Mouse (Mus musculus) limb, embryonic 14.5 days (tissue): ENCODE measurements around the gene Sema3g. TPM values are rescaled to one million over a fixed set of nuclear protein-coding genes. Genes with fewer than 3 reads are reported as not detected.
A peak's percentile ranks its signal among the peaks of the same experiment; 100 is the strongest.

ENCODE experiments used
- ATAC-seq: fragments of 200-750 bp; cut with Nextera tagmentation; 2 replicates; pipeline ENCODE4 v1.8.0; 2017; ENCODE audit warnings: low read depth, moderate number of reproducible peaks, moderate TSS enrichment; ENCODE audit not compliant: low FRiP score
- DNase-seq: peaks from one replicate; pipeline ENCODE4 v3.0.0-alpha.2; 2015; ENCODE audit warnings: low spot score
- H3K27ac ChIP-seq: fragments of 300-500 bp; sonication (generic); replicated peaks from 2 replicates; pipeline ENCODE4 v1.5.1; 2014; ENCODE audit warnings: low read depth, mild to moderate bottlenecking, low read length, moderate library complexity, mixed read lengths
- H3K27me3 ChIP-seq: fragments of 300-500 bp; sonication (generic); 2 replicates; pipeline ENCODE4 v1.6.1; 2014; ENCODE audit warnings: low read length, mixed read lengths; ENCODE audit not compliant: control insufficient read depth, insufficient read depth
- H3K36me3 ChIP-seq: fragments of 300-500 bp; sonication (generic); 2 replicates; pipeline ENCODE4 v1.6.1; 2014; ENCODE audit warnings: mild to moderate bottlenecking, low read length, moderate library complexity, mixed read lengths; ENCODE audit not compliant: control insufficient read depth, insufficient read depth
- H3K4me1 ChIP-seq: fragments of 300-500 bp; sonication (generic); 2 replicates; pipeline ENCODE4 v1.6.1; 2014; ENCODE audit warnings: antibody characterized with exemption, low read length, mixed read lengths; ENCODE audit not compliant: control insufficient read depth, insufficient read depth
- H3K4me2 ChIP-seq: fragments of 300-500 bp; sonication (generic); replicated peaks from 2 replicates; pipeline ENCODE4 v1.6.1; 2014; ENCODE audit warnings: low read depth, mild to moderate bottlenecking, low read length, moderate library complexity; ENCODE audit not compliant: severe bottlenecking
- H3K4me3 ChIP-seq: fragments of 300-500 bp; sonication (generic); replicated peaks from 2 replicates; pipeline ENCODE4 v1.5.1; 2014; ENCODE audit warnings: low read length
- H3K9ac ChIP-seq: fragments of 300-500 bp; sonication (generic); 2 replicates; pipeline ENCODE4 v1.6.1; 2014; ENCODE audit warnings: mild to moderate bottlenecking, low read depth, low read length, moderate library complexity; ENCODE audit not compliant: severe bottlenecking
- H3K9me3 ChIP-seq: fragments of 300-500 bp; sonication (generic); 2 replicates; pipeline ENCODE4 v1.6.1; 2016; ENCODE audit warnings: low read length; ENCODE audit not compliant: control insufficient read depth
- POLR2A ChIP-seq: fragments of 200-500 bp; IDR thresholded peaks from 2 replicates; pipeline ENCODE4 v1.8.0; 2012; ENCODE audit warnings: inconsistent platforms, mild to moderate bottlenecking, moderate library complexity, borderline replicate concordance; ENCODE audit not compliant: insufficient read depth, insufficient read length; ENCODE audit errors: extremely low read depth
- WGBS: fragments of 180-500 bp; shearing (Covaris S2); extraction: QIAGEN DNeasy Blood & Tissue Kit; methylation state at CpG from one replicate; pipeline ENCODE4 v1.1.7; 2014; 5-methylcytosine and 5-hydroxymethylcytosine counted together
- polyA plus RNA-seq, 2 experiments: library from polyadenylated mRNA; depleted of rRNA in 1 of 2; stranded (reverse) in 1 of 2; unstranded in 1 of 2; fragments of >200 nt; fragmentation: Nextera tagmentation in 1 of 2; extraction: Ambion mirVana in 1 of 2; gene quantifications; 2 replicates each; pipeline versions ENCODE4 v1.2.1 to v1.2.3; 2012 to 2014

Gene Sema3g
- polyA plus RNA-seq, 2 experiments: 0.25 to 3.7 TPM

- Histone ChIP-seq H3K27me3 (no peaks in the 10 kb centered on the region), H3K4me1 (peaks cover 10% of the 10 kb centered on the region), H3K4me2 (no peak overlapping the region), H3K9ac (no peak overlapping the region), H3K4me3 (no peak overlapping the region), H3K9me3 (no peaks in the 10 kb centered on the region), H3K36me3 (no peaks in the 10 kb centered on the region), H3K27ac (no peak overlapping the region)
- no peak for TF ChIP-seq POLR2A
- DNase-seq: no peak
- no peak for ATAC-seq
- 63% methylated on average over 6 of the region's 6 CpGs for WGBS
These were observed 10.6 kb downstream of the Sema3g start for GRCm38 (mm10) chr14:31228234-31228633.

- Histone ChIP-seq H3K9me3 (no peaks in the 10 kb centered on the region), H3K27ac (no peak overlapping the region), H3K36me3 (no peaks in the 10 kb centered on the region), H3K4me1 (peaks cover 10% of the 10 kb centered on the region), H3K27me3 (no peaks in the 10 kb centered on the region), H3K4me2 (no peak overlapping the region), H3K4me3 (no peak overlapping the region), H3K9ac (no peak overlapping the region)
- 61% methylated on average over 8 of the region's 8 CpGs for WGBS
- DNase-seq (no peak), ATAC-seq (no peak)
- TF ChIP-seq POLR2A: no peak
These were observed 12.8 kb downstream of the Sema3g start for GRCm38 (mm10) chr14:31230442-31230841.

GRCm38 (mm10) chr14:31232404-31233069 is 14.9 kb downstream of the Sema3g start:
- H3K4me2 ChIP-seq: no peak overlapping the region
- H3K36me3 ChIP-seq: no peaks in the 10 kb centered on the region
- H3K4me3 ChIP-seq: no peak overlapping the region
- no peak overlapping the region for H3K27ac ChIP-seq
- no peaks in the 10 kb centered on the region for H3K27me3 ChIP-seq
- no peaks in the 10 kb centered on the region for H3K9me3 ChIP-seq
- 85% methylated on average over 13 of the region's 13 CpGs for WGBS
- no peak for ATAC-seq
- TF ChIP-seq POLR2A: no peak
- no peak overlapping the region for H3K9ac ChIP-seq
- peaks cover 3% of the 10 kb centered on the region; the same call in 1 of the 2 replicates for H3K4me1 ChIP-seq
- no peak for DNase-seq

- H3K27me3 ChIP-seq: no peaks in the 10 kb centered on the region
- no peak; the same call in 1 of the 2 replicates for ATAC-seq
- H3K9ac ChIP-seq: no peak overlapping the region
- no peak overlapping the region for H3K27ac ChIP-seq
- no peaks in the 10 kb centered on the region for H3K36me3 ChIP-seq
- peaks cover 3% of the 10 kb centered on the region; the same call in 1 of the 2 replicates for H3K4me1 ChIP-seq
- H3K4me2 ChIP-seq: no peak overlapping the region
- H3K9me3 ChIP-seq: no peaks in the 10 kb centered on the region
- no peak overlapping the region for H3K4me3 ChIP-seq
- no peak for TF ChIP-seq POLR2A
- DNase-seq: no peak
- WGBS: 82% methylated on average over 14 of the region's 14 CpGs
These were observed 15.7 kb downstream of the Sema3g start for GRCm38 (mm10) chr14:31233070-31233995.

GRCm38 (mm10) chr14:31233996-31234591 is 16.4 kb downstream of the Sema3g start:
- ATAC-seq (peak; percentile 32), DNase-seq (peak; percentile 78)
- Histone ChIP-seq H3K27me3 (no peaks in the 10 kb centered on the region), H3K4me1 (peaks cover 3% of the 10 kb centered on the region; the same call in 1 of the 2 replicates), H3K4me2 (no peak overlapping the region), H3K4me3 (no peak overlapping the region), H3K9ac (no peak overlapping the region), H3K9me3 (no peaks in the 10 kb centered on the region), H3K27ac (no peak overlapping the region), H3K36me3 (0 out of 2 replicates have a peak, but pooled peaks cover 5% of the 10 kb centered on the region)
- no peak for TF ChIP-seq POLR2A
- WGBS: 20% methylated on average over 11 of the region's 11 CpGs
